Mouse (Mus musculus): ENCODE results near the gene Tlx2. TPM values are rescaled to one million over a fixed set of nuclear protein-coding genes. Genes with fewer than 3 reads are reported as not detected.

Gene Tlx2
- polyA plus RNA-seq, 1 experiment from 2014 or later, result 2.8 TPM

GRCm38 (mm10) chr6:83068706-83069487 lies 1.2 kb downstream of the Tlx2 start:
- peaks cover 99% of the 10 kb centered on the region for H3K27me3 ChIP-seq
- no peak for ATAC-seq (ENCODE audit: low FRiP score)
- no peaks in the 10 kb centered on the region for H3K9me3 ChIP-seq
- H3K36me3 ChIP-seq, result no peaks in the 10 kb centered on the region
- WGBS, result 1% methylated on average over 71 of the region's 81 CpGs
- peak overlapping the region; percentile 36; the same call in 1 of the 2 replicates for H3K4me2 ChIP-seq
- peak overlapping the region; percentile 23 for H3K4me3 ChIP-seq
- H3K4me1 ChIP-seq (replicated peaks), result peaks cover 28% of the 10 kb centered on the region
- H3K9ac ChIP-seq, result 0 out of 2 replicates have a peak overlapping the region, but pooled peaks have one; percentile 9
- no peak overlapping the region for H3K27ac ChIP-seq

GRCm38 (mm10) chr6:83068221-83068620 lies 1.9 kb downstream of the Tlx2 start:
- ATAC-seq (ENCODE audit: low FRiP score), result no peak
- H3K27ac ChIP-seq, result no peak overlapping the region
- H3K9ac ChIP-seq, result no peak overlapping the region
- no peaks in the 10 kb centered on the region for H3K9me3 ChIP-seq
- H3K4me1 ChIP-seq (replicated peaks), result peaks cover 28% of the 10 kb centered on the region
- H3K27me3 ChIP-seq, result peaks cover 99% of the 10 kb centered on the region
- WGBS, result 3% methylated on average over 8 of the region's 8 CpGs
- no peak overlapping the region for H3K4me2 ChIP-seq
- H3K4me3 ChIP-seq, result peak overlapping the region; percentile 23
- H3K36me3 ChIP-seq, result no peaks in the 10 kb centered on the region

- peaks cover 27% of the 10 kb centered on the region for H3K4me1 ChIP-seq (replicated peaks)
- no peak overlapping the region for H3K4me2 ChIP-seq
- no peak overlapping the region for H3K27ac ChIP-seq
- ATAC-seq (ENCODE audit: low FRiP score), result no peak
- H3K4me3 ChIP-seq, result no peak overlapping the region
- no peaks in the 10 kb centered on the region for H3K9me3 ChIP-seq
- 29% methylated on average over 6 of the region's 6 CpGs for WGBS
- peaks cover 99% of the 10 kb centered on the region for H3K27me3 ChIP-seq
- no peaks in the 10 kb centered on the region for H3K36me3 ChIP-seq
- no peak overlapping the region for H3K9ac ChIP-seq
Measured at GRCm38 (mm10) chr6:83066441-83066840, 3.7 kb downstream of the Tlx2 start.

- ATAC-seq (ENCODE audit: low FRiP score), result no peak
- no peak overlapping the region for H3K4me3 ChIP-seq
Measured at GRCm38 (mm10) chr6:83065995-83066394, 4.1 kb downstream of the Tlx2 start.

GRCm38 (mm10) chr6:83058725-83059124 lies 11.4 kb downstream of the Tlx2 start:
- no peak overlapping the region for H3K4me3 ChIP-seq

More at GRCm38 (mm10) chr6:83065995-83066394, 4.1 kb downstream of the Tlx2 start:
- Histone ChIP-seq H3K4me1 (replicated peaks) (peaks cover 23% of the 10 kb centered on the region), H3K27me3 (peaks cover 99% of the 10 kb centered on the region), H3K27ac (no peak overlapping the region), H3K9me3 (no peaks in the 10 kb centered on the region), H3K9ac (no peak overlapping the region), H3K36me3 (no peaks in the 10 kb centered on the region), H3K4me2 (no peak overlapping the region)
- 49% methylated on average over 8 of the region's 8 CpGs for WGBS

GRCm38 (mm10) chr6:83057790-83058189 lies 12.3 kb downstream of the Tlx2 start, which contains the start of gene Dqx1:
TSS of gene Dqx1 (plus strand) at chr6:83057844.
- H3K9ac ChIP-seq, result 0 out of 2 replicates have a peak within 1 kb of the TSS, but pooled peaks have one; percentile 13
- WGBS, result 57% methylated on average over 3 of the region's 3 CpGs
- peaks cover 24% of the 10 kb centered on the region for H3K36me3 ChIP-seq
- no peak within 1 kb of the TSS for H3K27ac ChIP-seq
- no peak for ATAC-seq (ENCODE audit: low FRiP score)
- peaks cover 35% of the 10 kb centered on the region for H3K27me3 ChIP-seq
- no peak within 1 kb of the TSS for H3K4me2 ChIP-seq
- H3K9me3 ChIP-seq, result no peaks in the 10 kb centered on the region
- H3K4me1 ChIP-seq (replicated peaks), result peaks cover 26% of the 10 kb centered on the region
- H3K4me3 ChIP-seq, result no peak within 1 kb of the TSS

More at GRCm38 (mm10) chr6:83058725-83059124, 11.4 kb downstream of the Tlx2 start:
- 87% methylated on average over 2 of the region's 2 CpGs for WGBS
- Histone ChIP-seq H3K27me3 (peaks cover 44% of the 10 kb centered on the region), H3K4me2 (no peak overlapping the region), H3K27ac (no peak overlapping the region), H3K4me1 (replicated peaks) (peaks cover 16% of the 10 kb centered on the region), H3K9me3 (no peaks in the 10 kb centered on the region), H3K9ac (0 out of 2 replicates have a peak overlapping the region, but pooled peaks have one; percentile 13), H3K36me3 (peaks cover 24% of the 10 kb centered on the region)
- ATAC-seq (ENCODE audit: low FRiP score), result no peak

GRCm38 (mm10) chr6:83054871-83055431 lies 15.1 kb downstream of the Tlx2 start, which contains the start of gene Htra2:
TSS of gene Htra2 (minus strand) at chr6:83055273.
- peak within 1 kb of the TSS; percentile 91 for H3K4me2 ChIP-seq
- peaks cover 39% of the 10 kb centered on the region for H3K36me3 ChIP-seq
- under 1% methylated on average over 50 of the region's 50 CpGs for WGBS
- H3K27me3 ChIP-seq, result peaks cover 7% of the 10 kb centered on the region; the same call in 1 of the 2 replicates
- peak within 1 kb of the TSS; percentile 98 for H3K4me3 ChIP-seq
- peak within 1 kb of the TSS; percentile 92 for H3K27ac ChIP-seq
- H3K9me3 ChIP-seq, result no peaks in the 10 kb centered on the region
- peak; percentile 52; the same call in 1 of the 2 replicates for ATAC-seq (ENCODE audit: low FRiP score)
- H3K4me1 ChIP-seq (replicated peaks), result peaks cover 31% of the 10 kb centered on the region
- peak within 1 kb of the TSS; percentile 95 for H3K9ac ChIP-seq

- Histone ChIP-seq H3K27me3 (peaks cover under 1% of the 10 kb centered on the region; the same call in 1 of the 2 replicates), H3K9ac (peak within 1 kb of the TSS; percentile 95), H3K4me1 (replicated peaks) (peaks cover 31% of the 10 kb centered on the region), H3K4me2 (peak within 1 kb of the TSS; percentile 91), H3K27ac (peak within 1 kb of the TSS; percentile 92), H3K4me3 (peak within 1 kb of the TSS; percentile 98), H3K9me3 (no peaks in the 10 kb centered on the region), H3K36me3 (peaks cover 39% of the 10 kb centered on the region)
- under 1% methylated on average over 64 of the region's 64 CpGs for WGBS
- ATAC-seq (ENCODE audit: low FRiP score), result peak; percentile 97
Measured at GRCm38 (mm10) chr6:83054074-83054851, 15.8 kb downstream of the Tlx2 start, which contains the start of gene Aup1. TSS of gene Aup1 (plus strand) at chr6:83054521.

GRCm38 (mm10) chr6:83053136-83053960 lies 16.7 kb downstream of the Tlx2 start:
- ATAC-seq (ENCODE audit: low FRiP score), result peak; percentile 2; the same call in 1 of the 2 replicates
- Histone ChIP-seq H3K36me3 (peaks cover 38% of the 10 kb centered on the region), H3K27me3 (no peaks in the 10 kb centered on the region), H3K9me3 (no peaks in the 10 kb centered on the region), H3K4me3 (peak overlapping the region; percentile 98), H3K27ac (peak overlapping the region; percentile 92), H3K4me1 (replicated peaks) (peaks cover 31% of the 10 kb centered on the region), H3K9ac (peak overlapping the region; percentile 95), H3K4me2 (peak overlapping the region; percentile 91)
- WGBS, result 3% methylated on average over 26 of the region's 26 CpGs

GRCm38 (mm10) chr6:83049367-83049766 lies 20.7 kb downstream of the Tlx2 start:
- no peak for ATAC-seq (ENCODE audit: low FRiP score)
- Histone ChIP-seq H3K4me3 (no peak overlapping the region), H3K27ac (no peak overlapping the region), H3K9ac (no peak overlapping the region), H3K9me3 (no peaks in the 10 kb centered on the region), H3K4me2 (no peak overlapping the region), H3K27me3 (no peaks in the 10 kb centered on the region), H3K4me1 (replicated peaks) (peaks cover 15% of the 10 kb centered on the region), H3K36me3 (peaks cover 15% of the 10 kb centered on the region)
- WGBS, result 73% methylated on average over 10 of the region's 10 CpGs

GRCm38 (mm10) chr6:83044742-83045141 lies 25.4 kb downstream of the Tlx2 start:
- no peak overlapping the region for H3K4me3 ChIP-seq
- no peaks in the 10 kb centered on the region for H3K4me1 ChIP-seq (replicated peaks)
- H3K27me3 ChIP-seq, result no peaks in the 10 kb centered on the region
- WGBS, result 80% methylated on average over 9 of the region's 9 CpGs
- ATAC-seq (ENCODE audit: low FRiP score), result no peak
- no peak overlapping the region for H3K4me2 ChIP-seq
- H3K9ac ChIP-seq, result no peak overlapping the region
- no peak overlapping the region for H3K27ac ChIP-seq
- no peaks in the 10 kb centered on the region for H3K9me3 ChIP-seq
- H3K36me3 ChIP-seq, result no peaks in the 10 kb centered on the region
